Mouse (Mus musculus): ENCODE data around the gene Fasn. TPM values are rescaled to one million over a fixed set of nuclear protein-coding genes. Genes with fewer than 3 reads are reported as not detected.
"Not testable (repeated sequence)": the region's sequence is repeated elsewhere in the genome, so short reads cannot be mapped to it uniquely, and the experiment has no call there.

Fasn gene
- polyA plus RNA-seq (2011; ENCODE audit: insufficient read depth, insufficient read length, low replicate concordance, missing spikeins) = 6.1 and 16.1 TPM in 2 replicates

DNA sequence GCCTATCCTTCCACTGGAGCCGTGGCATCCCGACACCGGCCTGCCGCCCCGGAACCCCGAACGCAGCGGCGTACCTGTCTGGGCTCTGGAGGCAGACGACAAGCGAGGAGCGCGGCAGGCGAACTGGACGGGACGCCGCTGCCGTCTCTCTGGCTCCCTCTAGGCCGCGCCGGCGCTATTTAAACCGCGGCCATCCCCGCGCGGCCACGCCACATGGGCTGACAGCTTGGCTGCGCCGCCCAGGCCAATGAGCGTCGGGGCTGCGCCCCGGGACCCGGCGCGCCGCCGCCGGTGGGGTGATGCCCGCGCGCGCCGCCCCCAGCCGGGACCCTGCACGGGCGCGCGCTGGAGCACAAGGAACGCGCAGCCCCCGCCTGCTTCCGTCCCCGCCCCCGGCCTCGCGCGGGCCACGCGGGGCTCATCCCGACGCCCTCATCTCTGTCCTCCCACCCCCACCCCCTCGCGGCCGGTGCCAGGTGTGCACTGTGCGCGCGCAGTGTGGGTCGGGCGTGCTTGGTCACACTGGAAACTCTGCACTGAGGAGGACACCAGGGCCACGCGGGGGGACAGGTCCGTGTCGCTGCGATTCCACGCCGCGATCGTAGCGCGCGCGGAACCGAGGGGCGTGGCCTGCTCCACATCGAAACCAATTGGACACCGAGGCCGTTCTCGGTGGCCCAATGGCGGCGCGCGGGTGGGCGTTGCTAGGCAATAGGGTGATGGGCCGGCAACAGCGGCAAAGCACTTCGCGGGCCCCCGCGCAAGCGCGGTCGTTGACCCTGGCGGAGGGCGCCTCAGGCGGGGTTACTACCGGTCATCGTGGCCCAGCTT is at the start of gene Fasn:
TSS of gene Fasn (minus strand) at position 592 of the 831 bp plus-strand sequence.
- Histone ChIP-seq H3K4me1 (ENCODE audit: control insufficient read depth, insufficient read depth, low read length) (peaks cover 4% of the 10 kb centered on the region), H3K4me3 (replicated peaks; ENCODE audit: control insufficient read depth, low read depth, low read length) (peak within 1 kb of the TSS; percentile 99), H3K27ac (ENCODE audit: control insufficient read depth, insufficient read depth, low read depth, low read length, poor library complexity) (peak within 1 kb of the TSS; percentile 77)
- TF ChIP-seq POLR2A (IDR thresholded peaks at IDR 0.05; ENCODE audit: borderline replicate concordance, control insufficient read depth, low read depth, low read length) (peak; percentile 98), CTCF (IDR thresholded peaks at IDR 0.05; ENCODE audit: control insufficient read depth, insufficient read depth, low read length) (peak; percentile 35; the same call in 1 of the 2 replicates)
- WGBS = under 1% methylated on average over 109 of the region's 109 CpGs

DNA sequence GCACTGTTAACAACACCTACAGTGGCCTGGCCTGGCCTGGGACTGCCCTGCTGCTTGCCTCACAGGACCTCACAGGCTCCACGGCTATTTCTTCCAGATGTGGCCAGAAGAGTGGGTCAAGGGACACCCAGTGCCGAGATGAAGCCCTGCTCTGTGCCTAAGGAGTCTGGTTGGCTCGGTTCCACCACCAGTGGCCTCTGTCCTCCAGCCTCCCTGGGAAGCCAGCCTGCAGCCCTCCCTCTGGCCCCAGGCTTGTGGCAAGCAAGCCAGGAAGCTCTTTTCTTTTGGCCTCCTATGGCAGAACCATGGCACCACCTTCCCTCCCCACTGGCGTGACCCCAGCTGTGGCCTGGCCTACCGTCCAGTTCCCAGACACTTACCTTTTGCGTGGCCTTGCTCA is 48.9 kb upstream of the Fasn start:
- Histone ChIP-seq H3K4me1 (ENCODE audit: control insufficient read depth, insufficient read depth, low read length) (no peaks in the 10 kb centered on the region), H3K27ac (ENCODE audit: control insufficient read depth, insufficient read depth, low read depth, low read length, poor library complexity) (no peak overlapping the region), H3K4me3 (replicated peaks; ENCODE audit: control insufficient read depth, low read depth, low read length) (no peak overlapping the region)
- TF ChIP-seq CTCF (IDR thresholded peaks at IDR 0.05; ENCODE audit: control insufficient read depth, insufficient read depth, low read length) (no peak), POLR2A (IDR thresholded peaks at IDR 0.05; ENCODE audit: borderline replicate concordance, control insufficient read depth, low read depth, low read length) (no peak)
- 79% methylated on average over 6 of the region's 6 CpGs for WGBS

DNA sequence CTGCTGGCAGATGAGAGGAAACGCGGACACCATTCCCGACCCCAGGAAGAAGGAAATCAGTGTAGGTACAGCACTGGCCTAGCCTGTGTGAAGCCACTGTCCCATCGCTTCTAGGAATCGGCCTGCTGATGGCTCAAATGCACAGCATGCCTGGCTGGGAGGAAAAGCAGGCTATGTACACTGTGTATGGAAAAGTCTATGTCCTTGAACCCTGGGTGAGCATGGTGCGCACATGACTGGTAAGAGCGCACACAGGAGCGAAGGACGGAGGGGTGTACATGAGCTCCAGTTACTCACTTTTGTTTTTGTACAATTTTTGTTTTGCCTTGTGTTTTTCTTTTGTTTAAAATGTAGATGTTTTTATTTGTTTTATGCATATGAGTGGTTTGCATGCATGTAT is 47.2 kb upstream of the Fasn start:
- Histone ChIP-seq H3K27ac (ENCODE audit: control insufficient read depth, insufficient read depth, low read depth, low read length, poor library complexity) (no peak overlapping the region), H3K4me1 (ENCODE audit: control insufficient read depth, insufficient read depth, low read length) (no peaks in the 10 kb centered on the region), H3K4me3 (replicated peaks; ENCODE audit: control insufficient read depth, low read depth, low read length) (no peak overlapping the region)
- 94% methylated on average over 9 of the region's 9 CpGs for WGBS
- no peak for TF ChIP-seq CTCF (IDR thresholded peaks at IDR 0.05; ENCODE audit: control insufficient read depth, insufficient read depth, low read length)
- no peak for TF ChIP-seq POLR2A (IDR thresholded peaks at IDR 0.05; ENCODE audit: borderline replicate concordance, control insufficient read depth, low read depth, low read length)

DNA sequence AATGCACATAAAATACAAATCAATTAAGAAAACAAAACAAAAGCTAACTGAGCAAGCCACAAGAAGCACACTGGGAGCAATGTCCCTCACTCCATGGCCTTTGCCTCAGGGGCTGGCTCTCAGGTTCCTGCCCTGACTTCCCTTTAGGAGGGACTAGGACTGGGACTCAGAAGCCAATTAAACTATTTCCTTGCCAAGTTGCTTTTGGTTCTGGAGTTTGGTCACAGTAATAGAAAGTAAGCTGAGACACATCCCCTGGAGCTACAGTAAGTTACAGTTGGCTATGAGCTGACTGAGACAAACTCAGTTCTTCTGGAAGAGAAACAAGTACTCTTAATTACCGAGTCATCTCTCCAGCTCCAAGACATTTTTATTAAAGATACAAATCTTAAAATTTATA is 41.5 kb upstream of the Fasn start:
- WGBS = 100% methylated on average over 1 of the region's 1 CpGs

DNA sequence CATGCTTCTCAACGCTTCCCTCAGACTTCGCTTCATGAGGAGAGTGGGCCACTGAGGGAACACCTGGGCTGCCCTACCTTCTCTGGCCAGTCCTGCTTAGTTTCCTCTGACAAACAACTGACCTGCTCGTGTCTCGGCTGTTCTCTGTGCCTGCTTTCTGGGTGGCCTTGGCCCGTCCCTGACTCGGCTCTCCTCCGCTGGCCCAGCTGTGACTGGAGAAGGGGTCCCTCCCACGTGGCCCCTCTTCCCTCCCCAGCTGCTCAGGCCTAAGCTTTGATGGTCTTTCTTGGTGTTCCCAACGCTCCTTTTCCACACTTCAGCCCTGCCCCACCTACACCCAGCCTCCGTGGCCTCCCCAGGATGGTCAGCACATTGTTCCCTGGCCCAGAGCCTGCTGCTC is 38.5 kb upstream of the Fasn start:
- WGBS = 88% methylated on average over 10 of the region's 10 CpGs

More for the DNA sequence above, 41.5 kb upstream of the Fasn start:
- Histone ChIP-seq H3K4me1 (ENCODE audit: control insufficient read depth, insufficient read depth, low read length) (no peaks in the 10 kb centered on the region), H3K4me3 (replicated peaks; ENCODE audit: control insufficient read depth, low read depth, low read length) (no peak overlapping the region), H3K27ac (ENCODE audit: control insufficient read depth, insufficient read depth, low read depth, low read length, poor library complexity) (no peak overlapping the region)
- TF ChIP-seq CTCF (IDR thresholded peaks at IDR 0.05; ENCODE audit: control insufficient read depth, insufficient read depth, low read length) (no peak), POLR2A (IDR thresholded peaks at IDR 0.05; ENCODE audit: borderline replicate concordance, control insufficient read depth, low read depth, low read length) (no peak)

DNA sequence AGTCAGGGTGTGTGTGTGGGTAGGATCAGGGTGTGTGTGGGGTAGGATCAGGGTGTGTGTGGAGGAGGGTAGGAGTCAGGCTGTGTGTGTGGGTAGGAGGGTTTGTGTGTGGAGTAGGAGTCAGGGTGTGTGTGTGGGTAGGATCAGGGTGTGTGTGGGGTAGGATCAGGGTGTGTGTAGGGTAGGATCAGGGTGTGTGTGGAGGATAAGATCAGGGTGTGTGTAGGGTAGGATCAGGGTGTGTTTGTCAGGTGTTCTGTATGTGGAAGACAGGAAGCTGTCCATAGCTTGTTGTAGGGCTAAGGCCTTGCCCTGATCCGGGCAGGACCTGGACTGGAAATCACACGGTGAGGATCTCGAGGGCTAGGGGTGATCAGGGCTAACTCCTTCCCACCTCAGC is 31.6 kb upstream of the Fasn start:
- H3K4me3 ChIP-seq (replicated peaks; ENCODE audit: control insufficient read depth, low read depth, low read length); H3K27ac ChIP-seq (ENCODE audit: control insufficient read depth, insufficient read depth, low read depth, low read length, poor library complexity); H3K4me1 ChIP-seq (ENCODE audit: control insufficient read depth, insufficient read depth, low read length): not testable (repeated sequence)
- 92% methylated on average over 3 of the region's 3 CpGs for WGBS

More for the DNA sequence above, 38.5 kb upstream of the Fasn start:
- Histone ChIP-seq H3K27ac (ENCODE audit: control insufficient read depth, insufficient read depth, low read depth, low read length, poor library complexity) (no peak overlapping the region), H3K4me3 (replicated peaks; ENCODE audit: control insufficient read depth, low read depth, low read length) (no peak overlapping the region), H3K4me1 (ENCODE audit: control insufficient read depth, insufficient read depth, low read length) (no peaks in the 10 kb centered on the region)
- TF ChIP-seq CTCF (IDR thresholded peaks at IDR 0.05; ENCODE audit: control insufficient read depth, insufficient read depth, low read length) (no peak), POLR2A (IDR thresholded peaks at IDR 0.05; ENCODE audit: borderline replicate concordance, control insufficient read depth, low read depth, low read length) (no peak)

DNA sequence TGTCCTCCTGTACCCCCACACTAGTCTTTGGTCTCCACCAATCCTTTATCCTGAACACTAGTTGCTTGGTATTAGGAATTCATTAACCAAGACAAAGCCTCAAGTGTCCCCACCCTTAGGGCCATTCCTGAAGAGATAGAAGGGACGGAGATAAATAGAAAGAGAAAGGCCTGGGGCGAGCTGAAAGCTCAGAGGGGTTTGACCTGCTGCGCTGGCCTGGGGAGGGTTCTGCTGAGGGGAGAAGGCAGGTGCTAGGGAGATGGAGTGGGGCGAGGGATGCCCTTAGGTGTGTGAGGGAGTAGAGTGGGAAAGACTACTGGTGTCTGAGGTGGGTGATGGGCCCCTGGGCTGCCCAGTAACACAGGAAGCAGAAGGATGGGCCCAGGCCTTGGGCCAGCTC is 29.4 kb upstream of the Fasn start:
- H3K27ac ChIP-seq (ENCODE audit: control insufficient read depth, insufficient read depth, low read depth, low read length, poor library complexity) = no peak overlapping the region
- no peak for TF ChIP-seq CTCF (IDR thresholded peaks at IDR 0.05; ENCODE audit: control insufficient read depth, insufficient read depth, low read length)
- no peak for TF ChIP-seq POLR2A (IDR thresholded peaks at IDR 0.05; ENCODE audit: borderline replicate concordance, control insufficient read depth, low read depth, low read length)
- H3K4me1 ChIP-seq (ENCODE audit: control insufficient read depth, insufficient read depth, low read length) = peaks cover 3% of the 10 kb centered on the region; the same call in 1 of the 2 replicates
- H3K4me3 ChIP-seq (replicated peaks; ENCODE audit: control insufficient read depth, low read depth, low read length) = no peak overlapping the region
- 78% methylated on average over 4 of the region's 4 CpGs for WGBS

DNA sequence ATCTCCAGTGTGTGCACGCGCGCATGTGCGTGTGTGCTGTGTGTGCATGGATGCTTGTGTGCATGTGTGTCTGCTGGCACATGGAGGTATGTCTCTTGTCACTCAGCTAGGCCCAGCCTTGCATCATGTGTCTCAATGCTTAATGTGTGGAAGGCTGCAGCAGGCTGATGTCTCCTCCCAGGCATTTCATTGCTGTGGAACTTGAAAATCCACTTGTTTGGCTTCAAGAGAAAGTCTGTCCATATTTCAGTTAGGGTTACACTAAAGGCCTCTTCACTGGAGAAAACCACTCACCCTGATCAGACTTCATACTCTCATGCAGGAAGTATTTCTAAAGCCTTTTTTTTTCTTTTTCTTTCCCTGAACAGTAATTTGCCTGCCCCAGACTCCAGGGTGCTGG is 28.8 kb upstream of the Fasn start:
- 99% methylated on average over 4 of the region's 4 CpGs for WGBS
- peaks cover 3% of the 10 kb centered on the region; the same call in 1 of the 2 replicates for H3K4me1 ChIP-seq (ENCODE audit: control insufficient read depth, insufficient read depth, low read length)
- TF ChIP-seq POLR2A (IDR thresholded peaks at IDR 0.05; ENCODE audit: borderline replicate concordance, control insufficient read depth, low read depth, low read length) (no peak), CTCF (IDR thresholded peaks at IDR 0.05; ENCODE audit: control insufficient read depth, insufficient read depth, low read length) (no peak)
- no peak overlapping the region for H3K4me3 ChIP-seq (replicated peaks; ENCODE audit: control insufficient read depth, low read depth, low read length)
- H3K27ac ChIP-seq (ENCODE audit: control insufficient read depth, insufficient read depth, low read depth, low read length, poor library complexity) = no peak overlapping the region

Data from bone marrow, adult 2 months (tissue).